Mouse (Mus musculus): ENCODE measurements around the gene Abhd13.

GRCm38 (mm10) chr8:10017231-10017630, 39.7 kb downstream of the Abhd13 start:
- TF ChIP-seq CTCF (IDR thresholded peaks at IDR 0.05; ENCODE audit: borderline replicate concordance, insufficient read depth, low read depth, low read length) (no peak), POLR2A (IDR thresholded peaks at IDR 0.05; ENCODE audit: borderline replicate concordance, insufficient read depth, low read length) (no peak)

Measured in cerebellum, adult 2 months (tissue).